Comparison of ENCODE assay signal across 8 mouse cellular contexts in the genomic region with DNA sequence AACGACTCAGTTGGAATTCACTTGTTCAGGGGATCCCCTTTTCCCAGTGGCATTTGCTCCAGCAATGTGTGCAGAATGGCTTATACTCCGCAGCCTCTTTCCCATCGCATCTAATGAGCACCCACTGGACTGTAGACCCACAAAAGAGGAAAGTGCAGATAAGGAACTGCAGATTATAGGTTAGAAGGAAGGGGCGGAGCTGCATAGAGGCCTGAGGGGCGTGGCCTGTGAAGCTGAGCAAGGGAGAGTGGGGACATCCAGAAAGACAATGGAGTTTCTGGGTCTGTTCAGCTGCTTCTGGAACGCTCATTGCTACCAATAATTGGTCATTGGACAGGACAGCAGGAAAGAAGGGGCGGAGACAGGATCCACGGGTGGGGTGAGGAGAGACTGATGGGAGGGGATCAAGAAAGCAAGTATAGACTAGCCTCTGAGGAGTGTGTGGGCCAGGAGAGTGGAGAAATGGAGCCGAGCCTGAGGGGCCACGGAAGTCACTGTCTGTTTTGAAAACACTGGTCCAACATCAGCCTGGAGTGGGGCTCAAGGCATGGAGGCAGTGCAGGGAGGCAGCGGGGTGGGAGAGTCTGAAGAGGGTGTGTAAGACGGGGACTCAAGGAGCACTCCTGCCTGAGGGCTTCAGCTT. TPM values are rescaled to one million over a fixed set of nuclear protein-coding genes. Genes with fewer than 3 reads are reported as not detected.
DNase-seq lines count a peak whose midpoint lies in the region; ATAC-seq and TF ChIP-seq lines count a peak whose summit lies in the region.

No protein-coding gene starts in this region.

- no peak for TF ChIP-seq POLR2A in spleen, adult 2 months (IDR thresholded peaks at IDR 0.05; ENCODE audit: low read depth, low read length)

- H3K9me3 ChIP-seq in liver, embryonic 13.5 days (replicated peaks): no peaks in the 10 kb centered on the region

- no peaks in the 10 kb centered on the region for H3K27me3 ChIP-seq in liver, embryonic 13.5 days
- no peaks in the 10 kb centered on the region for H3K27me3 ChIP-seq in spleen, adult 2 months (ENCODE audit: control insufficient read depth, insufficient read depth, low read length)

- no peak for TF ChIP-seq CTCF in spleen, adult 2 months (IDR thresholded peaks at IDR 0.05; ENCODE audit: extremely low read depth, insufficient read depth, insufficient read length, insufficient replicate concordance)

- H3K4me1 ChIP-seq in liver, embryonic 13.5 days (replicated peaks): peaks cover 78% of the 10 kb centered on the region
- peaks cover 15% of the 10 kb centered on the region for H3K4me1 ChIP-seq in spleen, adult 2 months (ENCODE audit: control insufficient read depth, insufficient read depth, insufficient read length)

- ATAC-seq in liver, embryonic 13.5 days (ENCODE audit: low read depth): no peak
- ATAC-seq in inflammation-experienced regulatory T-cells, adult 6 months: no peak

- DNase-seq in cerebellum, adult 9-11 months: peak; percentile 21
- DNase-seq in cerebellum, adult 18-20 months: no peak
- DNase-seq in c-Kit-positive CD71-positive TER-119-negative erythroid progenitor cells, embryonic 14.5 days (ENCODE audit: low read depth): peak; percentile 69
- DNase-seq in liver, embryonic 13.5 days: peak; percentile 70
- DNase-seq in spleen, adult 2 months (ENCODE audit: low read depth in 1 of 2, low spot score in 2 of 2): peak; percentile 34 to 74
- DNase-seq in urinary bladder, postnatal 25 days (ENCODE audit: low spot score): no peak
- DNase-seq in layer of hippocampus, postnatal 10 days (ENCODE audit: low spot score in 2 of 2): no peak

- H3K4me2 ChIP-seq in liver, embryonic 13.5 days: peak overlapping the region; percentile 51

- H3K36me3 ChIP-seq in liver, embryonic 13.5 days: no peaks in the 10 kb centered on the region; the same call in 1 of the 2 replicates
- H3K36me3 ChIP-seq in spleen, adult 2 months (ENCODE audit: control insufficient read depth, insufficient read depth, low read length): no peaks in the 10 kb centered on the region

- peak overlapping the region; percentile 18 for H3K4me3 ChIP-seq in liver, embryonic 13.5 days (replicated peaks)
- H3K4me3 ChIP-seq in spleen, adult 2 months (ENCODE audit: extremely low read depth, insufficient read depth, insufficient read length): no peak overlapping the region

- H3K27ac ChIP-seq in liver, embryonic 13.5 days: peak overlapping the region; percentile 97
- peak overlapping the region; percentile 12; the same call in 1 of the 2 replicates for H3K27ac ChIP-seq in spleen, adult 2 months (ENCODE audit: insufficient read depth, low read length)

- 17% methylated on average over 12 of the region's 12 CpGs for WGBS in liver, embryonic 13.5 days (ENCODE audit: insufficient replicate concordance)
- WGBS in spleen, adult 2 months: 29% methylated on average over 12 of the region's 12 CpGs

- peak overlapping the region; percentile 53; the same call in 1 of the 2 replicates for H3K9ac ChIP-seq in liver, embryonic 13.5 days

RNA-seq across cellular contexts. Expression of a gene that starts 3.8 kb away (rescaled TPM):
- 5.8 and 6.1 TPM in 2 replicates for polyA plus RNA-seq in liver, embryonic 13.5 days (2015; fragmentation: Nextera tagmentation; extraction: Ambion mirVana)
- polyA plus RNA-seq in spleen, adult 2 months (2012; rRNA removed): 7.1 and 7.8 TPM in 2 replicates
- polyA plus RNA-seq in inflammation-experienced regulatory T-cells, adult 6 months (2017; shearing (Covaris generic)): 10 to 100 TPM; 13.6 to 19.7 (median 14.7) TPM
- total RNA-seq in layer of hippocampus, postnatal 10 days (2021): 10 to 100 TPM; 18.0 to 19.0 TPM

RNA-seq across cellular contexts. Expression of a gene that starts 56.5 kb away (rescaled TPM):
- 54.2 and 57.6 TPM in 2 replicates for polyA plus RNA-seq in liver, embryonic 13.5 days (2015; fragmentation: Nextera tagmentation; extraction: Ambion mirVana)
- polyA plus RNA-seq in spleen, adult 2 months (2012; rRNA removed): 21.0 and 25.6 TPM in 2 replicates
- polyA plus RNA-seq in inflammation-experienced regulatory T-cells, adult 6 months (2017; shearing (Covaris generic)): 1 to 10 TPM in 1 of 3 experiments, under 1 TPM in 2; 0.28 to 1.4 (median 0.61) TPM
- 1 to 10 TPM; 8.2 to 9.6 TPM for total RNA-seq in layer of hippocampus, postnatal 10 days (2021)

Comparison
In these comparisons a context has a peak if more than half of its experiments do, and no peak if none do; other contexts are left out.
1. DNase-seq: peak in cerebellum, adult 9-11 months (single experiment), c-Kit-positive CD71-positive TER-119-negative erythroid progenitor cells, embryonic 14.5 days (single experiment), liver, embryonic 13.5 days (single experiment) and spleen, adult 2 months (2 of 2); none in cerebellum, adult 18-20 months (0 of 2), urinary bladder, postnatal 25 days (single experiment) and layer of hippocampus, postnatal 10 days (0 of 2).